Mouse (Mus musculus): Measurements from ENCODE around the gene Uvrag. TPM values are rescaled to one million over a fixed set of nuclear protein-coding genes. Genes with fewer than 3 reads are reported as not detected.

The Uvrag gene
- total and polyA plus RNA-seq, 3 experiments, result 15.0 to 19.5 TPM; not detected in 1

DNA sequence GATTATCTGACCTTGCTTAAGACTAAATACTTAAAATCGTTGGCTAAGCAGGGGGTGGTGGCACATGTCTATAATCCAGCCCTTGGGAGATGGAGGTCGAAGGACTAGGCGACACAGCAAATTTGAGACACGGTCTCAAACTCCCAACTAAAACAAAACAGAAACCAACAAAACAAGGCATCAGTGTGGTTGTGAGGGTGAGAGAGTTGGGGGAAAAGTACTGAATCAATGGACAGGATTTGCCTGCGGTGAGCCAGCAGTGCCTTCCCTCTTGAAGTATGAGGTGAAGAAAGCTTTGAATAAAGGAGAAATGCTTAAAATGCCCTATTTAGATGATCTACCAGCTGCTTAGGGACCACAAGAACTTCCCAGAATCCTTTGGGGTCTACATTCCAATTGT lies 247.8 kb downstream of the Uvrag start (continued):
- TF ChIP-seq EP300 (IDR thresholded peaks at IDR 0.05; ENCODE audit: low read depth in 1 of 2, low read length in 2 of 2), result no peak

DNA sequence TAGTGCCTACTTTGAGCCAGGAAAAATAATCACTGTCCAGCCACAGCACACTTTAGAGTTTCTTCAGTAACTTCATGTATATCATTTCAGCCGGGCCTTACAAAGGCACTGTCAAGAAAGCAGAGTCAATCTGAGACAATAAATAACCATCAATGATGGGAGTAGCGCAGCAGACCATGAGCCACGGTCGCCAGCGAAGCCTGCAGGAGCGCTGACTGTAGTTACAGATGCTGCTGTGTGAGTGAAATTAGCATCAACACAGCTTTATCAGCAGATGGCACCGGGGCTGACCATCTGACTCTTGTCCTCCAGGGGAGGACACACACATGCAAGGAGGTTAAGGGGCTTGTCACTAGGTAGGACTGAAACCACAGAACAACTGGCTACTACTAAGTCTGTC lies 251.7 kb downstream of the Uvrag start:
- TF ChIP-seq CTCF (IDR thresholded peaks at IDR 0.05 in 2 of 3, conservative IDR thresholded peaks at IDR 0.05 in 1 of 3; ENCODE audit: control insufficient read depth in 1 of 3, insufficient read depth in 1 of 3, low read depth in 2 of 3, low read length in 3 of 3, poor library complexity in 1 of 3, severe bottlenecking in 1 of 3), result no peak
- no peak for TF ChIP-seq GABPA (IDR thresholded peaks at IDR 0.05; ENCODE audit: low read depth, low read length)
- no peak for TF ChIP-seq SIN3A (IDR thresholded peaks at IDR 0.05; ENCODE audit: low read length)
- no peak for TF ChIP-seq EP300 (IDR thresholded peaks at IDR 0.05; ENCODE audit: low read depth in 1 of 2, low read length in 2 of 2)
- no peak for TF ChIP-seq TCF12 (IDR thresholded peaks at IDR 0.05; ENCODE audit: low read depth, low read length)
- TF ChIP-seq JUND (IDR thresholded peaks at IDR 0.05; ENCODE audit: low read depth, low read length), result no peak
- no peak for TF ChIP-seq POLR2A (IDR thresholded peaks at IDR 0.05; ENCODE audit: control insufficient read depth in 1 of 2, insufficient read depth in 1 of 2, low read depth in 1 of 2, low read length in 2 of 2, poor library complexity in 1 of 2)
- TF ChIP-seq ZMIZ1 (IDR thresholded peaks at IDR 0.05; ENCODE audit: low read depth, low read length), result no peak
- no peak for TF ChIP-seq ELF1 (IDR thresholded peaks at IDR 0.05; ENCODE audit: low read depth, low read length)
- Histone ChIP-seq H3K4me3 (ENCODE audit: control insufficient read depth in 1 of 2, insufficient read depth in 1 of 2, low read depth in 2 of 2, low read length in 2 of 2) (no peak overlapping the region), H3K36me3 (ENCODE audit: control insufficient read depth in 1 of 2, insufficient read depth in 2 of 2, low read length in 2 of 2) (no peaks in the 10 kb centered on the region), H3K9ac (ENCODE audit: control insufficient read depth, low read depth, low read length, poor library complexity, severe bottlenecking) (no peak overlapping the region), H3K4me1 (ENCODE audit: control insufficient read depth in 1 of 2, insufficient read depth in 2 of 2, low read length in 2 of 2) (no peaks in the 10 kb centered on the region), H3K27me3 (ENCODE audit: control insufficient read depth in 1 of 2, insufficient read depth in 2 of 2, low read length in 2 of 2) (no peaks in the 10 kb centered on the region), H3K79me2 (ENCODE audit: control insufficient read depth, insufficient read depth, low read length, poor library complexity) (no peaks in the 10 kb centered on the region), H3K27ac (ENCODE audit: control insufficient read depth, low read depth, low read length) (no peak overlapping the region), H3K9me3 (replicated peaks; ENCODE audit: insufficient read depth, low read length) (no peaks in the 10 kb centered on the region)
- DNase-seq (ENCODE audit: low read depth, low spot score), result no peak

- TF ChIP-seq CTCF (IDR thresholded peaks at IDR 0.05 in 2 of 3, conservative IDR thresholded peaks at IDR 0.05 in 1 of 3; ENCODE audit: control insufficient read depth in 1 of 3, insufficient read depth in 1 of 3, low read depth in 2 of 3, low read length in 3 of 3, poor library complexity in 1 of 3, severe bottlenecking in 1 of 3) (no peak), ZC3H11A (IDR thresholded peaks at IDR 0.05; ENCODE audit: low read depth, low read length) (no peak), E2F4 (IDR thresholded peaks at IDR 0.05; ENCODE audit: borderline replicate concordance, low read depth, low read length) (no peak), POLR2AphosphoS5 (IDR thresholded peaks at IDR 0.05; ENCODE audit: borderline replicate concordance, low read depth, low read length) (no peak), MYC (IDR thresholded peaks at IDR 0.05; ENCODE audit: low read depth, low read length) (no peak), SMC3 (IDR thresholded peaks at IDR 0.05; ENCODE audit: low read depth, low read length) (no peak), TAL1 (IDR thresholded peaks at IDR 0.05; ENCODE audit: low read length) (no peak), GATA1 (IDR thresholded peaks at IDR 0.05; ENCODE audit: low read depth, low read length) (no peak), ZMIZ1 (IDR thresholded peaks at IDR 0.05; ENCODE audit: low read depth, low read length) (no peak), CHD1 (IDR thresholded peaks at IDR 0.05; ENCODE audit: low read depth, low read length) (no peak), RAD21 (IDR thresholded peaks at IDR 0.05; ENCODE audit: low read depth, low read length) (no peak), USF1 (IDR thresholded peaks at IDR 0.05; ENCODE audit: low read depth, low read length) (no peak), CHD2 (IDR thresholded peaks at IDR 0.05; ENCODE audit: low read length) (no peak), BHLHE40 (IDR thresholded peaks at IDR 0.05; ENCODE audit: borderline replicate concordance, low read depth, low read length) (no peak)
Observed at GRCm38 (mm10) chr7:98888810-98889209, 252.1 kb downstream of the Uvrag start.

More at GRCm38 (mm10) chr7:98888810-98889209, 252.1 kb downstream of the Uvrag start:
- Histone ChIP-seq H3K27me3 (ENCODE audit: control insufficient read depth in 1 of 2, insufficient read depth in 2 of 2, low read length in 2 of 2) (no peaks in the 10 kb centered on the region), H3K9me3 (replicated peaks; ENCODE audit: insufficient read depth, low read length) (no peaks in the 10 kb centered on the region), H3K9ac (ENCODE audit: control insufficient read depth, low read depth, low read length, poor library complexity, severe bottlenecking) (no peak overlapping the region), H3K79me2 (ENCODE audit: control insufficient read depth, insufficient read depth, low read length, poor library complexity) (no peaks in the 10 kb centered on the region), H3K4me1 (ENCODE audit: control insufficient read depth in 1 of 2, insufficient read depth in 2 of 2, low read length in 2 of 2) (no peaks in the 10 kb centered on the region), H3K27ac (ENCODE audit: control insufficient read depth, low read depth, low read length) (no peak overlapping the region), H3K36me3 (ENCODE audit: control insufficient read depth in 1 of 2, insufficient read depth in 2 of 2, low read length in 2 of 2) (no peaks in the 10 kb centered on the region), H3K4me3 (ENCODE audit: control insufficient read depth in 1 of 2, insufficient read depth in 1 of 2, low read depth in 2 of 2, low read length in 2 of 2) (no peak overlapping the region)
- no peak for DNase-seq (ENCODE audit: low read depth, low spot score)
